Mouse (Mus musculus) heart, postnatal 0 days (tissue): ENCODE results near the gene Ank.

Experiments used
- CTCF ChIP-seq: IDR thresholded peaks from 2 replicates; pipeline ENCODE4 v1.5.1; 2016; ENCODE audit warnings: antibody characterized with exemption, control low read depth, low read depth
- EP300 ChIP-seq: IDR thresholded peaks from 2 replicates; pipeline ENCODE4 v1.6.1; 2016; ENCODE audit warnings: antibody characterized with exemption, low read depth

GRCm38 (mm10) chr15:27488042-27488441 is 21.6 kb downstream of the Ank start:
- TF ChIP-seq CTCF (no peak), EP300 (no peak)
